In genomic region chr6:73254307-73255228, GRCm38 (mm10) we compare ENCODE assay signal across 8 mouse cellular contexts. TPM values are rescaled to one million over a fixed set of nuclear protein-coding genes. Genes with fewer than 3 reads are reported as not detected.
A peak's percentile ranks its signal among the peaks of the same experiment; 100 is the strongest.
DNase-seq lines count a peak whose midpoint lies in the region; ATAC-seq and TF ChIP-seq lines count a peak whose summit lies in the region.

No protein-coding gene starts in this region.

- no peak for TF ChIP-seq POLR2A in lung, adult 2 months (IDR thresholded peaks at IDR 0.05; ENCODE audit: borderline replicate concordance, extremely low read depth, low read depth, low read length)

- no peak overlapping the region for H3K4me2 ChIP-seq in lung, embryonic 15.5 days
- H3K4me2 ChIP-seq in heart, embryonic 15.5 days = no peak overlapping the region
- no peak overlapping the region for H3K4me2 ChIP-seq in forebrain, embryonic 14.5 days (ENCODE audit: low read length)

- H3K9me3 ChIP-seq in lung, embryonic 15.5 days = no peaks in the 10 kb centered on the region
- no peaks in the 10 kb centered on the region for H3K9me3 ChIP-seq in heart, embryonic 15.5 days (replicated peaks)
- no peaks in the 10 kb centered on the region for H3K9me3 ChIP-seq in forebrain, embryonic 14.5 days (replicated peaks; ENCODE audit: control insufficient read depth, low read length)
- no peaks in the 10 kb centered on the region for H3K9me3 ChIP-seq in forebrain, embryonic 10.5 days

- DNase-seq in cerebellum, adult 18-20 months = peak; percentile 31 to 55
- DNase-seq in cerebellum, postnatal 4 days (ENCODE audit: low spot score in 2 of 2) = no peak
- DNase-seq in lung, adult 2 months = no peak
- DNase-seq in natural killer cell, adult 2 months (ENCODE audit: low spot score in 2 of 2) = peak; percentile 12 to 13
- no peak for DNase-seq in forebrain, embryonic 14.5 days (ENCODE audit: low spot score)
- DNase-seq in forebrain, embryonic 10.5 days (ENCODE audit: extremely low spot score, low spot score) = no peak

- H3K27ac ChIP-seq in lung, embryonic 15.5 days = no peak overlapping the region
- H3K27ac ChIP-seq in heart, embryonic 15.5 days = peak overlapping the region; percentile 15
- no peak overlapping the region for H3K27ac ChIP-seq in forebrain, embryonic 14.5 days (ENCODE audit: low read depth, low read length)
- H3K27ac ChIP-seq in forebrain, embryonic 10.5 days = no peak overlapping the region

- H3K4me3 ChIP-seq in lung, embryonic 15.5 days = no peak overlapping the region
- no peak overlapping the region for H3K4me3 ChIP-seq in lung, adult 2 months (replicated peaks; ENCODE audit: extremely low read depth, low read depth, low read length)
- H3K4me3 ChIP-seq in heart, embryonic 15.5 days = no peak overlapping the region
- H3K4me3 ChIP-seq in forebrain, embryonic 14.5 days (ENCODE audit: low read depth, low read length) = no peak overlapping the region
- H3K4me3 ChIP-seq in forebrain, embryonic 10.5 days = no peak overlapping the region

- peaks cover 13% of the 10 kb centered on the region for H3K4me1 ChIP-seq in lung, embryonic 15.5 days
- peaks cover 15% of the 10 kb centered on the region for H3K4me1 ChIP-seq in lung, adult 2 months (ENCODE audit: control insufficient read depth, insufficient read depth, low read length)
- peaks cover 40% of the 10 kb centered on the region for H3K4me1 ChIP-seq in heart, embryonic 15.5 days (replicated peaks)
- H3K4me1 ChIP-seq in forebrain, embryonic 14.5 days (ENCODE audit: control insufficient read depth, insufficient read depth, low read length) = peaks cover 4% of the 10 kb centered on the region
- peaks cover 7% of the 10 kb centered on the region for H3K4me1 ChIP-seq in forebrain, embryonic 10.5 days

- H3K9ac ChIP-seq in lung, embryonic 15.5 days = no peak overlapping the region
- no peak overlapping the region for H3K9ac ChIP-seq in heart, embryonic 15.5 days
- no peak overlapping the region for H3K9ac ChIP-seq in forebrain, embryonic 14.5 days (ENCODE audit: low read length)

- peaks cover 20% of the 10 kb centered on the region for H3K36me3 ChIP-seq in lung, embryonic 15.5 days
- peaks cover 20% of the 10 kb centered on the region for H3K36me3 ChIP-seq in heart, embryonic 15.5 days
- peaks cover 27% of the 10 kb centered on the region for H3K36me3 ChIP-seq in forebrain, embryonic 14.5 days (ENCODE audit: control insufficient read depth, insufficient read depth, low read length)
- peaks cover 32% of the 10 kb centered on the region for H3K36me3 ChIP-seq in forebrain, embryonic 10.5 days (replicated peaks)

- TF ChIP-seq CTCF in lung, adult 2 months (IDR thresholded peaks at IDR 0.05; ENCODE audit: insufficient read depth, low read length) = no peak

- H3K27me3 ChIP-seq in lung, embryonic 15.5 days = no peaks in the 10 kb centered on the region
- no peaks in the 10 kb centered on the region for H3K27me3 ChIP-seq in heart, embryonic 15.5 days
- H3K27me3 ChIP-seq in forebrain, embryonic 14.5 days (replicated peaks; ENCODE audit: control insufficient read depth, insufficient read depth, low read length) = no peaks in the 10 kb centered on the region
- no peaks in the 10 kb centered on the region for H3K27me3 ChIP-seq in forebrain, embryonic 10.5 days (ENCODE audit: poor library complexity, severe bottlenecking)

- WGBS in lung, embryonic 15.5 days = 66% methylated on average over 9 of the region's 9 CpGs
- 54% methylated on average over 9 of the region's 9 CpGs for WGBS in lung, adult 2 months
- WGBS in heart, embryonic 15.5 days = 63% methylated on average over 9 of the region's 9 CpGs
- WGBS in forebrain, embryonic 14.5 days = 84% methylated on average over 9 of the region's 9 CpGs
- WGBS in forebrain, embryonic 10.5 days = 92% methylated on average over 9 of the region's 9 CpGs

- 0 out of 2 replicates have a peak, but pooled peaks have one; percentile 27 for ATAC-seq in lung, embryonic 15.5 days (ENCODE audit: borderline replicate concordance, extremely low read depth, low FRiP score, low TSS enrichment)
- ATAC-seq in heart, embryonic 15.5 days (replicated peaks; ENCODE audit: insufficient number of reproducible peaks, insufficient read depth, low FRiP score, low read depth) = no peak; the same call in 1 of the 2 replicates
- no peak for ATAC-seq in forebrain, embryonic 14.5 days

RNA-seq across cellular contexts. Expression of gene Suclg1, which starts 6.4 kb away (rescaled TPM):
- 162 and 163 TPM in 2 replicates for polyA plus RNA-seq in lung, embryonic 15.5 days (2015; fragmentation: Nextera tagmentation; extraction: Ambion mirVana)
- polyA plus RNA-seq in lung, adult 2 months (2012; rRNA removed) = 40.4 and 66.9 TPM in 2 replicates
- 267 and 302 TPM in 2 replicates for polyA plus RNA-seq in heart, embryonic 15.5 days (2015; fragmentation: Nextera tagmentation; extraction: Ambion mirVana)
- polyA plus RNA-seq in forebrain, embryonic 14.5 days (2014; fragmentation: Nextera tagmentation; extraction: Ambion mirVana) = 163 and 179 TPM in 2 replicates
- polyA plus RNA-seq in forebrain, embryonic 10.5 days (2016; fragmentation: Nextera tagmentation; extraction: Ambion mirVana) = 166 and 178 TPM in 2 replicates

RNA-seq across cellular contexts. Expression of gene Dnah6, which starts 33.1 kb away (rescaled TPM):
- polyA plus RNA-seq in lung, embryonic 15.5 days (2015; fragmentation: Nextera tagmentation; extraction: Ambion mirVana) = 0.26 and 0.33 TPM in 2 replicates
- polyA plus RNA-seq in lung, adult 2 months (2012; rRNA removed) = 2.6 and 3.5 TPM in 2 replicates
- 0.11 TPM in 2 replicates for polyA plus RNA-seq in heart, embryonic 15.5 days (2015; fragmentation: Nextera tagmentation; extraction: Ambion mirVana)
- polyA plus RNA-seq in forebrain, embryonic 14.5 days (2014; fragmentation: Nextera tagmentation; extraction: Ambion mirVana) = 0.34 and 0.42 TPM in 2 replicates
- polyA plus RNA-seq in forebrain, embryonic 10.5 days (2016; fragmentation: Nextera tagmentation; extraction: Ambion mirVana) = 0.05 TPM in 2 replicates

Comparison
In these comparisons a context has a peak if more than half of its experiments do, and no peak if none do; other contexts are left out.
1. DNase-seq: peak in cerebellum, adult 18-20 months (2 of 2) and natural killer cell, adult 2 months (2 of 2); none in cerebellum, postnatal 4 days (0 of 2), lung, adult 2 months (single experiment), forebrain, embryonic 14.5 days (single experiment) and forebrain, embryonic 10.5 days (single experiment).